Mouse (Mus musculus): Measurements from ENCODE around the gene Shroom2. TPM values are rescaled to one million over a fixed set of nuclear protein-coding genes. Genes with fewer than 3 reads are reported as not detected.

The Shroom2 gene
- polyA plus RNA-seq, 1 experiment from 2014 or later = 151 TPM

DNA sequence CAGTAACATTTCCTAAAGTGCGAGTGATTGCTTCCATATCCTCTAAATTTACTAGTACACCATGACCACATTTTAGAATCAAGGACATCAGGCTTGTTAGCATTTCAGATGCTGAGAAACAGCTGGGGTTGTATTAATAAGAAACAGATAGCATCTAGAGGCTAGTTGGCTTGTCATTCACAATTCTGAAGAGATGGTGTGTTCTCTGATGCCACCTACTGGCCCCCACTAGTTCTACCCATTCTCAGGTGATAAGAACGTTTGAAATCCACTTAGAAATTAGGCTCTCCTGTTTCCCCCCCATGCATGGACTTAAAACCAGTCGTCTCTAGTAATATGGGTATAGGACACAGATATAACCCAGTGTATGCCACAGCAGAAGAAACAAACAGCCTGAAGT is 92.9 kb downstream of the Shroom2 start:
- no peak for ATAC-seq
- H3K36me3 ChIP-seq (ENCODE audit: control insufficient read depth, insufficient read depth, low read length) = no peaks in the 10 kb centered on the region
- no peak overlapping the region for H3K4me2 ChIP-seq (ENCODE audit: low read length)
- H3K4me1 ChIP-seq (ENCODE audit: control insufficient read depth, insufficient read depth, low read length) = no peaks in the 10 kb centered on the region
- no peak overlapping the region for H3K9ac ChIP-seq (ENCODE audit: low read depth, low read length)
- no peaks in the 10 kb centered on the region for H3K9me3 ChIP-seq (replicated peaks; ENCODE audit: control insufficient read depth, low read length, poor library complexity, severe bottlenecking)
- no peak overlapping the region for H3K4me3 ChIP-seq (ENCODE audit: low read depth, low read length)
- WGBS = 48% methylated on average over 3 of the region's 3 CpGs
- H3K27ac ChIP-seq (ENCODE audit: low read length) = no peak overlapping the region
- H3K27me3 ChIP-seq (ENCODE audit: control insufficient read depth, insufficient read depth, low read depth, low read length) = peaks cover 5% of the 10 kb centered on the region

DNA sequence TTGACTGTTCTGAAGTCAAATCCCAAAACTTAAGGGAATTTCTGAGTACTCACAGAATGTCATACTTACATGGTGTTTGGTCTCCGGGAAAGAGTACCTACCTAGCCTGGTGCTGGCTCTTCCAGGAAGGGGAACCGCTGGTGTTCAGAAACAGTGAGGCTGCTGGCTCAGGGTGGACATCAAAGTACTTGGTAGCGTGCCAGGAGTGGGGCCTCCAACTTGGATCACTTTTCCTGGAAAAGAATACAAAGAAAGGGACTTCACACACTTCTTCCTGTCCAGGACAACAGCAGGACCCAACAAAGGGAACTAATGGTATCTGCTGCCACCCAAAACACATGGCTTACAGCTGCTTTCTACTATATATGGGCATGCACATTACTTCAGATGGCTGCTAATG is 95.8 kb downstream of the Shroom2 start:
- Histone ChIP-seq H3K36me3 (ENCODE audit: control insufficient read depth, insufficient read depth, low read length) (no peaks in the 10 kb centered on the region), H3K4me1 (ENCODE audit: control insufficient read depth, insufficient read depth, low read length) (no peaks in the 10 kb centered on the region), H3K4me2 (ENCODE audit: low read length) (no peak overlapping the region), H3K9me3 (replicated peaks; ENCODE audit: control insufficient read depth, low read length, poor library complexity, severe bottlenecking) (no peaks in the 10 kb centered on the region), H3K4me3 (ENCODE audit: low read depth, low read length) (no peak overlapping the region), H3K9ac (ENCODE audit: low read depth, low read length) (no peak overlapping the region), H3K27ac (ENCODE audit: low read length) (no peak overlapping the region), H3K27me3 (ENCODE audit: control insufficient read depth, insufficient read depth, low read depth, low read length) (peaks cover 5% of the 10 kb centered on the region)
- WGBS = 69% methylated on average over 3 of the region's 3 CpGs
- ATAC-seq = no peak

DNA sequence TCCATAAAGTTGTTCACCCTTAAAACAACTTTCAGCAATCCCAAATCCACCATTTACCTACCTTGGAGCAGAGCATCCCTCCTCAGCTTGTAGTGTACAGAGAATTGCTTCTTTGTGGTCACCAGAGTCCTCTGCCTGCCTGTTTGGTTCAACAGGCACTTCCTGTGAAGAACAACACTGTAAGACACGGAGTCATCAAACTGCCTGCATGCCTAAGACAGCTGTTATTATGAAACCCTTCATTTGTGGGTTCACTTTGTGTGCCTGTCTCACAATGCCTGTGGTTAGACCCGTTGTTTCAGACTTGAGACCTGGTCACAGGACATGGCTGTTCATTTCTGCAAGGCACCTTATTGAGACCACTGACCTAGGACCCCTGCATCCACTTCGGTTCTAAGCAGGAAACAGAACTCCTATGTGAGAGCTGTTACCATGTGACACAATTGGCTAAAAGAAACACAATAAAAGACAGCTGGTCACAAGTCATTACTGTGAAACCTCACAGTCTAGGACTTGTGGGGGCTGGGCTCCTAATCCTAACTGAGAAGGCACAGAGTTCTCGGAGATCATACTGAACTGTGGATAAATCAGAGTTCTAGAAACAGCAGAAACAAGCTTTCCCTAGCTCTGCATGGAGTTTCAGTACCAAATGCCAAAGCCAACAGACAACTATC is 111.8 kb downstream of the Shroom2 start:
- H3K4me3 ChIP-seq (ENCODE audit: low read depth, low read length) = no peak overlapping the region
- no peaks in the 10 kb centered on the region for H3K9me3 ChIP-seq (replicated peaks; ENCODE audit: control insufficient read depth, low read length, poor library complexity, severe bottlenecking)
- no peak for ATAC-seq
- H3K27ac ChIP-seq (ENCODE audit: low read length) = no peak overlapping the region
- H3K36me3 ChIP-seq (ENCODE audit: control insufficient read depth, insufficient read depth, low read length) = no peaks in the 10 kb centered on the region
- no peak overlapping the region for H3K9ac ChIP-seq (ENCODE audit: low read depth, low read length)
- no peak overlapping the region for H3K4me2 ChIP-seq (ENCODE audit: low read length)
- peaks cover 11% of the 10 kb centered on the region for H3K27me3 ChIP-seq (ENCODE audit: control insufficient read depth, insufficient read depth, low read depth, low read length)
- 49% methylated on average over 4 of the region's 4 CpGs for WGBS
- H3K4me1 ChIP-seq (ENCODE audit: control insufficient read depth, insufficient read depth, low read length) = no peaks in the 10 kb centered on the region

DNA sequence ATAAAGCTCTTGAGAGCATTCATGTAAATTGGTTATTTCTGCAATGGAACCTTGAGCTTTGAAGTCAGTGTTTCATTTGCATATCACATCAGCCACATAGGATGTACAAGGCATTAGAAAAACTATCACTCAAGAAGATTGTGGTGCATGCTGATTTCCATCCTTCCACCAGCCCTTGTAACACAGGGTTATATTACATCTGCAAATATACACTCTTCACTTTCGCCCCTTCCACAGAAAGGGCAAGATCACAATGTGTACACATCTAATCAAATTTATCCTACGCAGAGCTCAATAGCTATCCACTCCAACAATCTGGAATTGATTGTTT is 112.7 kb downstream of the Shroom2 start:
- ATAC-seq = peak; percentile 64
- WGBS = 74% methylated on average over 2 of the region's 2 CpGs
- no peak overlapping the region; the same call in 1 of the 2 replicates for H3K4me2 ChIP-seq (ENCODE audit: low read length)

DNA sequence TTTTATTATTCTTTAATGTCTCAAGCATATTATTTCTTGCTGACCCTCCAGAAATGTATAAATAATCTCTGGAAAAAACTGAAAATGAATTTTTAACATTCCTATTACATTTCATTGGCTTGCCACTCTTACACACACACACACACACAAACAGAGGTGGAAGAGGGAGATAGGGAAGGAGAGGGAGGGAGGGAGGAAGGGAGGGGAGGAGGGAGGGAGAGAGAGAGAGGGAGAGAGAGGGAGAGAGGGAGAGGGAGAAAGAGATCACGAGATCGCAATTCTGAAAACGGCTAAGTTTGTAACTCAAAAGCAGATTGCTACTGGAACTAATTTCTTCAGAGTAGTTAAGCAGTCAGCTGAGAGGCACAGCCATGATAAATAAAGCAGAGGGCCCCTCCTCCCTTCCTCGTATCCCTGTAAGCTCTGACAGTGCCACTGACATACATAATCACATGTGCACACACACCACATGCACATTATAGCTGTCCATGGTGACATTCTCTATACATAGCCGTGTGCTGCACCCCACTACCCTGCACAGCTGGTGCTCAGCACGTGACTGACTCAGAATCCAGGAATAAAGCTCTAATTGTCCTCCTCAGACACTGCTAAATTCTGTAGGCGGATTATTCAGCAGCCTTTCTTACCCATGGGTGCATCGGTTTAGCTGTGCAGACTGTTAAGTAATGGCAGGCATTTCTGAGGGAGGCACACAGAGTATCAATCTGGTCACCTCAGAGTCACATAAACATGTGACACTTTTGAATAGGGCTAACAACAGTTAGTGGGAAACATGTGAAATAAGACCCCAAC is 113.3 kb downstream of the Shroom2 start:
- peaks cover 9% of the 10 kb centered on the region for H3K27me3 ChIP-seq (ENCODE audit: control insufficient read depth, insufficient read depth, low read depth, low read length)
- peak; percentile 93 for ATAC-seq
- H3K4me1 ChIP-seq (ENCODE audit: control insufficient read depth, insufficient read depth, low read length) = no peaks in the 10 kb centered on the region
- H3K4me2 ChIP-seq (ENCODE audit: low read length) = peak overlapping the region; percentile 39
- H3K27ac ChIP-seq (ENCODE audit: low read length) = peak overlapping the region; percentile 67
- H3K9me3 ChIP-seq (replicated peaks; ENCODE audit: control insufficient read depth, low read length, poor library complexity, severe bottlenecking) = no peaks in the 10 kb centered on the region
- no peak overlapping the region; the same call in 1 of the 2 replicates for H3K9ac ChIP-seq (ENCODE audit: low read depth, low read length)
- H3K4me3 ChIP-seq (ENCODE audit: low read depth, low read length) = no peak overlapping the region
- 25% methylated on average over 8 of the region's 8 CpGs for WGBS
- H3K36me3 ChIP-seq (ENCODE audit: control insufficient read depth, insufficient read depth, low read length) = no peaks in the 10 kb centered on the region

More for the DNA sequence above, 112.7 kb downstream of the Shroom2 start:
- H3K9me3 ChIP-seq (replicated peaks; ENCODE audit: control insufficient read depth, low read length, poor library complexity, severe bottlenecking) = no peaks in the 10 kb centered on the region
- H3K27ac ChIP-seq (ENCODE audit: low read length) = peak overlapping the region; percentile 67; the same call in 1 of the 2 replicates
- no peak overlapping the region for H3K9ac ChIP-seq (ENCODE audit: low read depth, low read length)
- H3K4me3 ChIP-seq (ENCODE audit: low read depth, low read length) = no peak overlapping the region
- H3K4me1 ChIP-seq (ENCODE audit: control insufficient read depth, insufficient read depth, low read length) = no peaks in the 10 kb centered on the region
- H3K36me3 ChIP-seq (ENCODE audit: control insufficient read depth, insufficient read depth, low read length) = no peaks in the 10 kb centered on the region
- H3K27me3 ChIP-seq (ENCODE audit: control insufficient read depth, insufficient read depth, low read depth, low read length) = peaks cover 11% of the 10 kb centered on the region

DNA sequence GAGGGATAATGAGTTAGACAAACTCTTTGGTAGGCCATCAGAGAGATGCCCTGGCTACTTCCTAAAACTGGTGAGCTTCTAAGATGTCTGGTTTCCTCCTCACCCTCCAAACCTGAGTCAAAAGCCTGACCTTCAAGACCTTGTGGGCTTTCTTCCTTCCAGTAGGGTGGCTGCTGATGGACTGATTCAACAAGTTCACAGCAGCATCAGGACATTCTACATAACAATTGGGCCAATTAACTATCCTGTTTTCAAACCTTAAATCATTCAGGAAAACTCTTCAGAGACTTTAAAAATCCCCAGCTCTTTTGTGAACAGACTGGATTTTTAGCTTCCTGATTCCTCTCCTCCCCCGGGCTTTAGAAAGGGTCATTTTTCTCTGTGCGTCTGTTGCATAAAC is 116.6 kb downstream of the Shroom2 start:
- Histone ChIP-seq H3K27ac (ENCODE audit: low read length) (no peak overlapping the region), H3K4me2 (ENCODE audit: low read length) (no peak overlapping the region), H3K36me3 (ENCODE audit: control insufficient read depth, insufficient read depth, low read length) (no peaks in the 10 kb centered on the region), H3K4me1 (ENCODE audit: control insufficient read depth, insufficient read depth, low read length) (no peaks in the 10 kb centered on the region), H3K27me3 (ENCODE audit: control insufficient read depth, insufficient read depth, low read depth, low read length) (peaks cover 4% of the 10 kb centered on the region), H3K9me3 (replicated peaks; ENCODE audit: control insufficient read depth, low read length, poor library complexity, severe bottlenecking) (no peaks in the 10 kb centered on the region), H3K4me3 (ENCODE audit: low read depth, low read length) (no peak overlapping the region), H3K9ac (ENCODE audit: low read depth, low read length) (no peak overlapping the region)
- 84% methylated on average over 2 of the region's 2 CpGs for WGBS
- no peak for ATAC-seq

- Histone ChIP-seq H3K4me2 (ENCODE audit: low read length) (no peak overlapping the region), H3K9me3 (replicated peaks; ENCODE audit: control insufficient read depth, low read length, poor library complexity, severe bottlenecking) (no peaks in the 10 kb centered on the region), H3K9ac (ENCODE audit: low read depth, low read length) (no peak overlapping the region), H3K27me3 (ENCODE audit: control insufficient read depth, insufficient read depth, low read depth, low read length) (no peaks in the 10 kb centered on the region; the same call in none of the 2 replicates), H3K36me3 (ENCODE audit: control insufficient read depth, insufficient read depth, low read length) (no peaks in the 10 kb centered on the region), H3K4me3 (ENCODE audit: low read depth, low read length) (no peak overlapping the region), H3K4me1 (ENCODE audit: control insufficient read depth, insufficient read depth, low read length) (peaks cover 3% of the 10 kb centered on the region; the same call in 1 of the 2 replicates), H3K27ac (ENCODE audit: low read length) (0 out of 2 replicates have a peak overlapping the region, but pooled peaks have one; percentile 13)
- no peak for ATAC-seq
- 32% methylated on average over 4 of the region's 4 CpGs for WGBS
Measured at GRCm38 (mm10) chrX:152644827-152645226, 124.4 kb downstream of the Shroom2 start.

- 28% methylated on average over 11 of the region's 11 CpGs for WGBS
- H3K4me1 ChIP-seq (ENCODE audit: control insufficient read depth, insufficient read depth, low read length) = peaks cover 3% of the 10 kb centered on the region; the same call in 1 of the 2 replicates
Measured at GRCm38 (mm10) chrX:152643679-152644638, 125.3 kb downstream of the Shroom2 start.

More at GRCm38 (mm10) chrX:152643679-152644638, 125.3 kb downstream of the Shroom2 start:
- H3K36me3 ChIP-seq (ENCODE audit: control insufficient read depth, insufficient read depth, low read length) = no peaks in the 10 kb centered on the region
- peak overlapping the region; percentile 81 for H3K27ac ChIP-seq (ENCODE audit: low read length)
- peak; percentile 88 for ATAC-seq
- H3K9ac ChIP-seq (ENCODE audit: low read depth, low read length) = peak overlapping the region; percentile 68
- peak overlapping the region; percentile 41 for H3K4me3 ChIP-seq (ENCODE audit: low read depth, low read length)
- peak overlapping the region; percentile 45 for H3K4me2 ChIP-seq (ENCODE audit: low read length)
- H3K27me3 ChIP-seq (ENCODE audit: control insufficient read depth, insufficient read depth, low read depth, low read length) = no peaks in the 10 kb centered on the region; the same call in 1 of the 2 replicates
- no peaks in the 10 kb centered on the region for H3K9me3 ChIP-seq (replicated peaks; ENCODE audit: control insufficient read depth, low read length, poor library complexity, severe bottlenecking)
